Mouse (Mus musculus) heart, adult 9 months (tissue): ENCODE measurements at regions not wholly inside any gene's neighbourhood (a gene's known extent, or its start where the extent isn't known, plus 50 kb on each side); places are given as distances from the start of the nearest gene placed in this dataset.

Experiments
- DNase-seq, 2 experiments: peaks; one replicate each; pipeline ENCODE4 v3.0.0; 2022; ENCODE audit warnings: low spot score in 2 of 2

GRCm38 (mm10) chr1:151088535-151089125, 93.7 kb upstream of the Gm47985 start:
- no peak for DNase-seq

GRCm38 (mm10) chr1:151092035-151092434, 90.3 kb upstream of the Gm47985 start:
- DNase-seq: no peak

- no peak for DNase-seq
These were observed 86.8 kb upstream of the Gm47985 start for GRCm38 (mm10) chr1:151095344-151096050.

- no peak for DNase-seq
These were observed 86.3 kb upstream of the Gm47985 start for GRCm38 (mm10) chr1:151096079-151096478.

- no peak for DNase-seq
These were observed 84.8 kb upstream of the Gm47985 start for GRCm38 (mm10) chr1:151097506-151097905.

GRCm38 (mm10) chr1:151098763-151099162, 83.6 kb upstream of the Gm47985 start:
- DNase-seq: no peak

GRCm38 (mm10) chr1:151100565-151101483, 81.5 kb upstream of the Gm47985 start:
- DNase-seq: no peak

GRCm38 (mm10) chr1:151101516-151101915, 80.8 kb upstream of the Gm47985 start:
- DNase-seq: no peak

- no peak for DNase-seq
These were observed 80.3 kb upstream of the Gm47985 start for GRCm38 (mm10) chr1:151102061-151102460.

- peak; percentile 62 to 71 for DNase-seq
These were observed 79.5 kb upstream of the Gm47985 start for GRCm38 (mm10) chr1:151102646-151103391.

GRCm38 (mm10) chr1:151103522-151104037, 78.8 kb upstream of the Gm47985 start:
- peak; percentile 36 to 49 for DNase-seq

- no peak for DNase-seq
These were observed 78.0 kb upstream of the Gm47985 start for GRCm38 (mm10) chr1:151104346-151104745.

- no peak for DNase-seq
These were observed 77.5 kb upstream of the Gm47985 start for GRCm38 (mm10) chr1:151104806-151105205.

GRCm38 (mm10) chr1:151105251-151105650, 77.1 kb upstream of the Gm47985 start:
- DNase-seq: peak; percentile 51 to 71

GRCm38 (mm10) chr1:151107401-151107800, 74.9 kb upstream of the Gm47985 start:
- no peak for DNase-seq

GRCm38 (mm10) chr1:151109333-151109732, 73.0 kb upstream of the Gm47985 start:
- DNase-seq: no peak

- DNase-seq: no peak
These were observed 71.9 kb upstream of the Gm47985 start for GRCm38 (mm10) chr1:151110412-151110811.

GRCm38 (mm10) chr1:151111683-151112082, 70.7 kb upstream of the Gm47985 start:
- no peak for DNase-seq

GRCm38 (mm10) chr1:151112390-151112789, 69.9 kb upstream of the Gm47985 start:
- no peak for DNase-seq

GRCm38 (mm10) chr1:151113199-151113598, 69.1 kb upstream of the Gm47985 start:
- no peak for DNase-seq

GRCm38 (mm10) chr1:151118530-151118929, 63.8 kb upstream of the Gm47985 start:
- DNase-seq: no peak
